Mouse (Mus musculus) bone marrow, adult 2 months (tissue): ENCODE results near the gene Cfap100.

ENCODE experiments used
- CTCF ChIP-seq: fragments of 200-500 bp; IDR thresholded peaks from 2 replicates; pipeline ENCODE4 v1.5.1; 2011; ENCODE audit warnings: low read length, control low read depth; ENCODE audit not compliant: control insufficient read depth, insufficient read depth
- POLR2A ChIP-seq: fragments of 200-500 bp; IDR thresholded peaks from 2 replicates; pipeline ENCODE4 v1.6.1; 2011; ENCODE audit warnings: low read depth, mild to moderate bottlenecking, control low read depth, low read length, borderline replicate concordance; ENCODE audit not compliant: control insufficient read depth

DNA sequence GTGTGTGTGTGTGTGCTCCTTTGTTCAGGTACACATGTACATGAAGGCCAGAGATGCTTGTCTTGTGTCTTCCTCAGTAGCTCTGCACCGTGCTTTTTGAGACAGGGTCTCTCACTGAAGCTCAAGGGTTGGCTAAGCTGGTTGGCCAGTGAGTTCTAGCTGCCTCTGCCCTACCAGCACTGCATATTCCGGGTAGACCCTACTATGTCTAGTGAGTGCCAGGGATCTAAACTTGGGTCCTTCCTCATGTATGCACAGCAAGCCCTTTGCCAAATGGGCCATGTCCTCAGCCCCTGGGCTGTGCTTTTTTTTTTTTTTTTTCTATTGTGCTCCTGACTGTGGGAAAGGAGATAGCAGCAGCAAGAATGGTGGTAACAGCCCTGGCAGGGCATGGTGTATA, 41.7 kb upstream of the Cfap100 start:
- TF ChIP-seq CTCF: no peak
- TF ChIP-seq POLR2A: no peak
